Mouse (Mus musculus): ENCODE data around the gene Ptpn14.

The Ptpn14 gene

DNA sequence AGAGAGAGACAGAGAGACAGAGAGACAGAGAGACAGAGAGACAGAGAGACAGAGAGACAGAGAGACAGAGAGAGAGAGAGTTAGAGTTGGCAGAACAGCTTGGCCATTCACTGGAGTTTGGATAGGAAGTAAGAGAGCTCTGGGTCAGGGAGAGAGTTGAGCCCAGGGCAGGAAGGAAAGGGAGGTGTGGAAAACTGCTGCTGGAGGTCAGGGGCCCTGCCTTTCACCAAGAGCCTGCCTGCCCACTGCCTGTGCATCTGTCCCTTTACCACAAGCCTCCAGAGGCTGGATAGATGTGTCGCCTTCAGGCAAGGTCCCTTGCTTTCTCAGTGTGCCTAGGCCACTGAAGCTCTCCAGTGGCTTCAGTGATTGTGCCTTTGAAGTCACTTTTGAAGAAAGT is 46.7 kb downstream of the Ptpn14 start:
- peak; percentile 95 for DNase-seq

DNA sequence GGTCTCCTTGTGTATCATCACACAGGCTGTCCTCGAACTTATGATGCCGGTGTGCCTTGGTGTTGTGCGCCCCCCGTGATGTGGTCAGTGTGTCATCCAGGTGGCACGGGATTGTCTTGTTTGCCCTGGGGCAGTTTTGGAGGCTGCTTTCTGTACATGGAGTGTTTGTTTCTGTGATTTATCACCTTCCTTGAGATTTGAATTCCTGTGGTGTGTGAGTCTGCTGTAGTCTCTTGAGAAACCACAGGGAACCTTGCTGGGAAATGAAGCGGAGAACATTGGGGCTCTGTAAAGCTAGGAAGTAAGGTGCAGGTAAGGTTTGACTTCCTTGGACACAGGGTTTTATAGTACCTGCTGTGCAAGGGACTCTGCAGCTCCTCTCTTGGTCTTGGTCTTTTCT is 49.1 kb downstream of the Ptpn14 start:
- DNase-seq: no peak

DNA sequence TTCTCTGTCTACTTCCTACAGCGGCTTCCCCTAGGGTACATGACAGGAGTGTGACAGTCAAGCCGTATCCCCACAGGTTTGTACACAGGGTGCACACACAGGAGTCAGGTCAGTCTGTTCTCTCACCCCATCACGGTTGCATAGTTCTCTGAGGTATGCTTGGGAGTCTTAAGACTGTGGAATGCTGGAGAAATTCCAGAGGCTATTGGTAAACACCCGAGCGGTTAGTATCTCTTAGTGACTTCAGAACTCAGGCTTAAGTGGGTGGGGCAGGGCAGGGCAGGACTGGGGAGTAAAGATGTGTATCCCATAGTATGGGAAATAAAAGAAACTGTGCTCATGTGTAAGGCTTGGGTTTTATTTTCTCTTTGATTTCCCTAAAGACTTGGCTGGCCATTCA is 50.3 kb downstream of the Ptpn14 start:
- DNase-seq: no peak

DNA sequence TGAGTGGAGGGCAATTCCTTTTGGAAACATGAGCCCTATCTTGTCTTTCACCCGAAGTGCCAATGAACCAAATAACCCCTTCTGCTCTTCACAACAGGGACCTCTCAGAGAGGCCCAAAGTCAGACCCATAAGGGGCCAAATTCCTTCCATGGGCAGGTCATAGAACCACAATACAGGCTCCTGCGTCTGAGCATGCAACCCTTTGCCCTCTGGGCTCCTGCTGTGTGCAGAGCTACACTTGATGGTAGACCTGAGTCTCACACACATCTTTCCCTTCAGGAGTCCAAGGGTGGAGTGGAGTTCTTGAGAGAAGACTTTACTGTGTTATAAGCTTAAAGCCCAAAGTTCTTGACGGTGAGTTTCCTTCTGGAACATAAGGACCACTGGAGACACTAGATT is 51.2 kb downstream of the Ptpn14 start:
- no peak for DNase-seq

DNA sequence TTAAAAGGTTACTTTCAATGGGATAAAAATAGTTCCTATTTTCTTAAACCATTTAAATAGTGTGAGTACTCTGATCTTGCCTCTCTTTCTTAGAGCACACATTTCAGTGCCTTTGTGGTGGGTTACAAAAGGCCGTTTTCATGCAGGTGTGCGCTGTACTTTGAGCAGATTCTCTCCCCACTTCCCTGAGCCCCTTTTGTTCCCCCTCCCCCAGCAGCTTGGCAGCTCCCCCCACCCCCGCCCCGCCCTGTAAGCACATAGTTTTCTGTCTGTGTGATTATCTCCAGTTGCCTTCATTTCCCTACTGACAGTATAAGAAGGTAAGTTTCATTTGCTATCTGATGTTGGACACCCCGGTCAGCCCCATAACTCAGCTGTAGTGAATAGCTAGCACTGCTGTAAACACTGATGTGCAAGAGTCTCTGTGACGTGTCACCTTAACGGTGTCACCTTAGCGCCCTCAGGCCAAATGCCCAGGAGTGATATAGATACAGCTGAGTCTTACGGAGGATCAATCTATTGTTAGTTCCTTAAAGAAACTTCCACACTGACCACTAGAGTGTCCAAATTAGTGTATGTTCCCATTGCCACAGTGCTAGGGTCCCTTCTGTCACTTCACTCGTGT is 53.8 kb downstream of the Ptpn14 start:
- DNase-seq: no peak

DNA sequence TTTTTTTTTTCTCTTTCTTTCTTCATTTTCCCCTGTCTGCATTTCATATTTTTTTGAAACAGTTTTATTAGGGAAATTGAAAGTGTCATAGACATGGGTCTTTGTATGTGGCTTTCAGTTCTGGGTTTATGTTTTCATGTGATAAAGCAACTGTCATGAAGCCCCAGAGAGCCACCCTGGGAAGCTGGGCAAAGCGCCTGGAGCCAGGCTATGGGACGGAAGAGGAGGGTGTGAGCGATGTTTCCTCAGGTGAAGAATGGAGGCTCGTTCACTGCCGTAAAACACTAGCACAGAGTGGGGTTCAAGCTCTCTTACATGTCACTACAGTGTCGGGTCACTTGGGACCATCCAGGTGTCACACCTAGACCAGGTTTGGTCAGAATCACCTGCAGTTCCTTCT is 54.6 kb downstream of the Ptpn14 start:
- no peak for DNase-seq

DNA sequence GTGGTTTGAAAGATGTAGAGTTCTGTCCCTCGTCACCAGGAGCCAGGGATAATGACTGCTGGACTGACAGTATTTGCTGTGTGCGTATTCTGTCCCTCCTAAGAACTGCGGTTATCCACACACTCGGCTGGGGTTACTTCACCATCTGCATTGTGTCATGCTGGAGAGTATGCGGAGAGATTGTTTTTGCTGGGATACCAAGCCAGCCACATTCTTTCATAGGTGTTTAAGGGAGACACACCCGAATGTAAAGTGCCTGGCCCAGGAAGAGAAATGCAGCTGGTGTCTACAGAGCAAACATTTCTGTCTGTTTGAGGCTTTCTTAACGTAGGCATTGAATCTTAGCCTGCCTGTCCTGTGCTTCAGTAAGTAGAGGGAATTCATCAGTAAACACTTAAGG is 56.4 kb downstream of the Ptpn14 start:
- DNase-seq: no peak

DNA sequence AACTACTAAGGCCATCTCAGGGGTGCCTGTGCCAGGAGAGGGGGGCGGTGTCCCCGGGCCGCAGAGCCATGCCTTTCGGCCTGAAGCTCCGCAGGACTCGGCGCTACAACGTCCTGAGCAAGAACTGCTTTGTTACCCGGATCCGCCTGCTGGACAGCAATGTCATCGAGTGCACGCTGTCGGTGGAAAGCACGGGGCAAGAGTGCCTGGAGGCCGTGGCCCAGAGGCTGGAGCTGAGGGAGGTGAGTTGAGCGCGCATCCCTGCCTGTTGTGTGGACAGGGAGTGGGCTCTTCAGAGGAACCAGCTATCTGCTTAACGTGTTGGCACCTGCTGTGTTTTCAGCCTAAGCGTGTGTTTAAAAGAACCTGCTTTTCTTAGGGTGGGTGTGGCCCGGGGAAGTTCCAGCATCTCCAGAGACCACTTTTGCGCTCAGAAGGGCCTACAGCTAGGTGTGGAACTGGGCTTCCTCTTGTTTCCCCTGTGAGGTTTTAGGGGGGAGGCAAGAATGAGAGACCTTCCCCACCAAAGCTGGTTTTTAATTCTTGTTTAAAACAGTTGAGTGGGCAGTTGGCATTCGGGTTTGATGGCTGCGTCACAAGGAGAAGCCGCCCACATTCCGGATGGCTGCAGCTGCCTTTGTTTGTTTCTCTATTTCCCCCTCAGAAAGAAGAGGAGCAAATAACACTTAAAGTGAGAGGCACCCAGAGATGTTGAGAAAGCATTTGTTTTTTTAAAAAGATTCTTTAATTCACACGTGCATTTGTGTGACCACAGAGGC is 58.8 kb downstream of the Ptpn14 start:
- DNase-seq: peak; percentile 89

DNA sequence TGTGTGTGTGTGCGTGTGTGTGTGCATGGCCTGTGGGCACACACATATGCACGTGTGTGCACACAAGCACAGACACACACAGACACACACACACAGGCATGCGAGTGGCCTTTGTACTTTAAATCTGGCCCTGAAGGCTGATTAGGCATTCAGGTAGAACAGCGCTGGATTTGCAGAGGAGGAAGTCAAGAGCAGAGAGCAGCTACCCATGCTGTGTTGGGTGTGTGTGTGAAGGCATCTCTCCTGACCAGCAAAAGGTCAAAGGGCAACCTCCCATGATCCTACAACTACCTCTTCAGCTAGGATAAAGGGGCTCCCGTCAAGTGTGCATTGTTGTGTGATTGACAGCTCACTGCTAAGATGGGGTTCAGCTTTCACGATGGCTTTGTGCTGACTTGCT is 61.5 kb downstream of the Ptpn14 start:
- no peak for DNase-seq

DNA sequence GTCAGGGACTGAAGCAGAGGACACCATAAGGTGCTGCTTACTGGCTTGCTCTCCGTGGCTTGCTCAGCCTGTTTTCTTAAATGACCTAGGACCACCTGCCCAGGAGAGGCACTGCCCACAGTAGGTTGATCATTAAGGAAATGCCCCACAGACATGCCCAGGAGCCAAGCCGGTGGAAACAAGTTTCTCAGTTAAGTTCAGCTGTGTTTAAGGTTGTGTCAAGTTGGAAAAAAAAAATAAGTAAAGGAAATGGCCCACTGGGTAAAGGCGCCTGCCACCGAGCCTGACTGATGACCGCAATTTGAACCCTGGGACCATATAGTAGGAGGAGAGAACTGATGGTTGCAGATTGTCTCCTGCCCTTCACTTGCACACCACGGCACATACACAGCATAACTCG is 62.6 kb downstream of the Ptpn14 start:
- DNase-seq: no peak

DNA sequence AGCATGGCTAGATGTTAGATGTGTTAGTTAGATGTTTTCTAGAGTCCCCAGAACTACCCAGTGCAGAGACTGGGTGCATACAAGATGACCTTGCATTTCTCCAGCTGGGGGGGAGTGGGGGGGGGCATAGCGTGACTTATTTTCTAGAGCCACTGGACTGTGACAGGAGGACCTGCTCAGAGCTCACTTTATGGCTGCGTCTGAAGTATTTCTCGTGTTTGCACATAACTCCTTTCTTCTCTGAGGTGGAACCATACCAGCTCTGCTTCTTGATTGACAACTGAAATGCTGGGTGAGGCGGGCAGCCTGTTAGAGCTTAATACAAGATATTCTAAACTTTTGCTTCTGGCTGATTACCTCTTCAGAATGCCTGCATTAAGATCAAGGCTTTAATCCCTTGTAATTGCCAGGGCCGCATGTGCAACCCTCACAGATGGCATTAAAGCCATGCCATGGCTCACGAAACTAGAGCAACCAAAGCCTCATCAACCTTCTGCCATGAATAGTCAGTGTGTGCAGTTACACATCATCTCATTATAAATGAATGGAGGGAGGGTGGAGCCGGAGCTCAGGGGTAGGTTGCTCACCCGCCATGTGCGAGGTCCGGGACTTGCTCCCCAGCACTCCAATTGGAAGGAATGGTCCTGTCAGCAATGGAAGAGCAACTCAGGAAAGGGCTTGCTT is 63.6 kb downstream of the Ptpn14 start:
- no peak for DNase-seq

DNA sequence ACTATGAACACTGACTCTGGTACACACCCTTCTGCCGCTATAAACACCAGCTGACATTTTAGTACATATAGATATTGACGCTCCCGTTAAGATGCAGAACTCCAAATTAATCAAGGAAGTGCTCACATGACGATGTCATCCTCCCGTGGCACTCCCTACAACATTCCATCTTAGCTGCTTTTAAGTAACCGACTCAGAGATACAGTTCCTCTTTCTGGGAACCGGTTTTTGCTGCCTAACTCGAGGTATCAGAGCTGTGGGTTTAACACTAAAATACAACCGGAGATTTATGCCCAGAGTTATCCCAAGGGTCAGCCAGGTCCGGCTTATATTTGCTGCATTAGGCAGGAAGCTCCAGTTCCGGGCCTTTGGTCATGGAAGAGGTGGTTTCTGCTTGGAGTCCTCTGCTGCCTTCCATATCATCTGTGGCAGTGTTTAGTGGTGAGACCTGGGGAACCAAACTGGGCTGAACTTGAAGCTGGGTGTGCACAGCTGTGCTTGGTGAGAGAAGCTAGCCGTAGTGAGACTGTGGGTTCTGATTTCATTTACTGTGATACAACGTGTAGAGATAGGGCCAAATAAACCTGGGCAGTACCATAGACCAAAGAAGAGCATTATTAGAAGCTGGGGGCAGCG is 64.6 kb downstream of the Ptpn14 start:
- DNase-seq: no peak

DNA sequence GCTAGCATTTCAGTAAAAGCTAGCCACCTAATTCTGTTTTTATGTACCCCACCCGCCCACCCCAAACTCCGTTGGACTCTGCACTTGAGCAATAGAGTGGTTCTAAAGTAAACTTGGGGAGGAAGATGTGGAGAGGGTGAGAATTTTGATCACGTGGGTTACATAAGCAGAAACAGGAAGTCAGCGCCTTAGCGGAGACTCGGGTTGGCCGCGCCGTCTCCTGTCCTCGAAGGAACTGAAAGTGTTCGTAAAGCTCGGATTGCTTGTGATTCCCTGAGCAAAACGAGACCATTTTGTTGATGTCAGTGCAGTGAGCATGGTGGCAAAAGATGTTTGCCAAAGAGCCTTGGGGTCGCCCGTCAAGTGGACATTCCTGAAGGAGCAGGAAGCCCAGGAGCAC is 70.9 kb downstream of the Ptpn14 start:
- peak; percentile 94 for DNase-seq

DNA sequence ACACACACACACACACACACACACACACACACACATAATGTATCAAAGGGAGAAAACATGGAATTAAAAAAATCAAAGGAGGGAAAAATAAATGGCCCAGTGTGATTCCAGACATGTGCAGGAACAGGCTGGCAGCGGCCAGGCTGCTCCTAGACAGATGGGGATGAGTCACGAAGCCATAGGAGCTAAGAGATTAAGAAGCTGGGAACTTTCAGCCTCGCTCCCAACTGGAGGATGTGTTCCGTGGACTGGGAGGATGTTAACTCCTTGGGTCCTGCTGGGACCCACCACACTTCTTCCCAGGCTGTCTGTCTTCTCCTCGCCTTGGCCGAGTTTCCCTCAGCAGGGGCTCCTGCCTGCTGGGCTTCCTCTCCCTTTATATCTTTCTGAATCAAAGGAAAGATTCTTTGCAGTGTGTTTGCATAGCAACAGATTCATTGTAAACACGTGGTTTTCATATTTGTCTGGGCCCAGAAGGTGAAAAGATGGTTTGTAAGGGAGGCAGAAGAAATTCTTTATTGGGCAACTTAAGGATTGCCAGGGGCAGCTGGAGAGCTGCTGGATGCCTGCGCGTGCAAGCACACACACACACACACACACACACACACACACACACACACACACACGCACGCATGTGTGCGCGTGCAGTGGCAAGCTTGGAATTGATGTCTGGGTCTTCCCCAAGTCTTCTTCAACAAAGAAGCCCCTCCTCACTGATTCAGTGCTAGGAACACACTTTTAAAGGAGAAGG is 72.3 kb downstream of the Ptpn14 start:
- DNase-seq: no peak

DNA sequence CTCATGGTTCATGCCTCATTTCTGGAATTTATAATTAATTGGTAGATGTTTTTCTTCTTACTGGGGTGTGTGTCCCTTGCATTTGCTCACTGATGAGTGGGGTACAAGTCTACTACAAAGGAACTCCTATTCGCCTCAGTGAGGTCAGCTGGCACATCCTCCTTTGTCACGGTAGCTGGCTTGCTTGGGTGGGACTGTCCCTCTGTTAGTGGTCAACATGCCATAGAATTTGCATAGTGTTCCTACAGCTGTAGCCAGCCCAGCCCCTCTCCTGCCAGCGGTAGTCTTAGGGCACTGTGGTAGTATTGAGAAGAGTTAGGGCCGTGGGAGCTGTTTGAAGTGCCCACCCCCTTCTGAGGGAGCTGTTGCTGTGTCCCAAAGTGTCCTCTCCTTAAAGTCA is 73.2 kb downstream of the Ptpn14 start:
- DNase-seq: no peak

DNA sequence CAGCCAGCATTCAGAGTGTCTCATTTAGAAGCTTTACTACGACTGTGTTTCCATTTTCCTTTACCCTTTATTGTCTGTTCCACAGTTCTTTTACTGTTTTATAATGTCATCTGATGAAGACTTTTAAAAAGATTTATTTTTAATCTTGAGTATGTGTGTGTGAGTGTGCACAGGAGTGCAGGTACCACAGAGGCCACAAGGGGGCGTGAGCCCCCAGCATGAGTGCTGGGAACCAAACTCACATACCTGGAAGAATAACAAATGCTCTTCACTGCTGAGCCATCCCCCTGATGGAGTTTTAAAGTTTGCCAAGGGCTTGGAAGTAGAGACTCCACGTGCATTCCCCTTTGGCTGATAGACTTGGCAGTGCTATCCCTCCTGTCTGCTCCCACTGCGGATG is 74.5 kb downstream of the Ptpn14 start:
- DNase-seq: no peak

DNA sequence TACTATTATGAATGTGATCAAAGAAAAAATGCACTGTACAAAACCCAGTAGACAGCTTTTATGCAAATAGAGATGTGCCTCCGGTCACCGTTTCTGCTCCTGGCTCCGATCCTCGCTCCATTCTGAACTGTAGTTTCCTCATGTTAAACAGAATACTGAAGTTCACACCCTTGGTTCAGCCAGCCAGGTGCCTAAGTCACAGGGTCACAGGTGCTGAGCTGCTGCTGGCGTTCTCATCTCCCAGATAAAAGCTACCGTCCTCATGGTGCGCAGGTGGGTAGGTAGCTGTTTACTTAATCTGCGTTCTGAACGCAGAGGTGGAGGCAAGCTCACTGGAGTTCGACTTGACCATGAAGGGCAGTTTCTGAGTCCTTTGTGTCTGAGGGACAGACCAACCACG is 75.7 kb downstream of the Ptpn14 start:
- no peak for DNase-seq

DNA sequence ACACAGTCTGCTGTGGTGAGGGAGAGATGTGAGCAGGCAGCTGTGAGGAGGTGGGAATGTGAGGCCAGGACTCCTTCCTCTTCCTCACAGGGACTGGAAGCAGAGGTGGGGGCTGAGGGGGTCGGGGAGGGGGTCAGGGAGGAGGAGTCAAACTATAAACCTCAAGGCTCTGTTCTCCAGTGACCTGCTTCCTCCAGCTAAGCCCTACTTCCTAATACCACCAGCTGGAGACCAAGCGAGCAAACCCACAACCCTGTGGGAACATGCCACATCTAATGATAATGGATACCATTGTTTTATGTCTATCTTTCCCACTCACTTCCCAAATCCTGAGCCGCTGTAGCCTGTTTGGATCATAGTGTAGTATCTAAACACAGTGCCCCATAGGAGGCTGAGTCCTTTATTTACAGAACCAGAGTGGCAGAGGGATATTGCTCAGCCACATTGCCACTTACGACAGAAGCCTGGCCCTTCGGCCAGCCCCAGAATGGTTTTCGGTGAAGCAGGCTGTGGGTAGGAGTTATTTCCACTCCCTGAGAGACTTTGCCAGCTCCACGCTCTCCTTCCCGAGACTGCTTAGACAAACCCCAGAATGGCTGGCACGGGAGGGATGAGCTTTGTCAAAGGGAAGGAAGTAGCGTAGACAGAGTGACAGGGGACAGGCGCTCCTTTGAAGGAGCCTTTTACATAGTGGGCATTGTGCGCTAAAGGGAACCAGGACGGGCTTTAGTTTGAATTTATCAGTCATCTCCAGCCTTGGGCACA is 78.6 kb downstream of the Ptpn14 start:
- no peak for DNase-seq

DNA sequence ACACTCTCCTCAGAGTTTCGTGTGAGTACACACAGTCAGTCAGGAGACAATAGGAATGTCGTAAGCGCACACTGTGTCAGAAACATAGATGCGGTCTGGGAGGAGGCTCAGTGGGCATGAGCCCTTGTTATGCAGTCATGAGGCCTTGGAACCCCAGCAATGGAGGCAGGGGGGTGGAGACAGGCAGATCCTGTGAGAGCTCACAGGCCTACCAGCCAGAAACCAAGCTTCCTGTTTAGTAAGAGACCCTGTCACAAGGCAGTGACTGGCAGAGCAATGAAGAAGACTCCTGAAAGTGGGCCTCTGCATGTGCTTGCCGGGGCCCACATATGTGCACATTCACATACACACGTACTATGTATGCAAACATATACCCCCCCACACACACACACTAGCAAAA is 79.9 kb downstream of the Ptpn14 start:
- no peak for DNase-seq

DNA sequence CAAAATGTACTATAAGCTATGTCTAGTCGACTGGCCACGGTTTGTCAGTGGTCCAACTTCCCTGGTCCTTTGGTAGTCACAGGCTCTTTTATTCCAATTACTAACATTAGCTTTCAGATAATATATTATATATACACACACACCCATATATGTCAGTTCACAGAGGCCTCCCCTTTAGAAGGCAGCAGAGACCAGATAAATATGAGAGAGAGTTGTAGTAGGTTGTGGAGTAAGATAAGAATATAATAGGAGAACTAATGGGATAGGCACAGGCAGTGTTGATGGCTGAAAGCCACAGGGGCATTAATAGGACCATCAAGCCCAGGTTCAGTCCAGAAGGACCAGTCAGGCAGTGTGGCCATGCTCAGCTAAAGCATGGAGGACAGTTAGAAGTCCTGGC is 80.4 kb downstream of the Ptpn14 start:
- DNase-seq: no peak

DNA sequence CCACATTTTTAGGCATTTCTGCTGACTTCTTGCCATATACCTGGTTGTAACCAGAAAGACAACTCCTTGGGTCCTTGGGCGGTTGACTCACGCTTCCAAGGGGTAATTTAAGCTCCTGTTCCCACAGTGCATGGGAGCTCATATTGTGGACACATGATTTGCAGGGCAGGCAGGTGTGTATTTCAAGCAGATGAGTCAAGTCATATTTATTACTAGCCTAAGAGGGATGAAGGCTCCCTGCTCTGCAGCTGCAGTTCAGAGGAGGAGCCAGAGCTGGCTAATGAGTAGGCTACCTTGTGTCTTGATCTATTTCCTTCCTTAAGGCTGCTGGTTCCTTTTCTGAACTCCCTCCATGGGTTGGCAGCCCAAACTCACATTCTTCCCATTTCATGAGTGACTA is 83.7 kb downstream of the Ptpn14 start:
- peak; percentile 85 for DNase-seq

DNA sequence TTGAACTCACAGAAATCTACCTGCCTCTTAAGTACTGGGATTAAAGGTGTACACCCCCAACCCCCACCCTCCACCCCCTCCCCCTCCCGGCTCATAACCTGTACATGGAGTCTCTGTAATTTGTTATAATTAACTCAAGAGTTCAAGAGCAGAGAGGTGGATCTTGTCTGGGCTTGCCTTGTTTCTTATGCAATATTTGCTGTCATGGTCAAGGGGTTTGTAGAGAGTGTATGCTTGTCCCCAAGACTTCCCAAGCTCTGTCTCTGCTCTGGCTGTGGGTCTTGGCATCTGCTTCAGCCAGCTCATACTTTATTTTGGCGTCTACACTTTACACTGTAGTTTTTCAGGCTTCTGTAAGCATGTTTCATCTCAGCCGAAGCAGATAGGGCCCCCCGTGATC is 86.3 kb downstream of the Ptpn14 start:
- no peak for DNase-seq

All from heart, adult 11 months (tissue).